Mouse (Mus musculus) gastrocnemius, adult 8-10 months (tissue): ENCODE data around the gene Dennd5a. TPM values are rescaled to one million over a fixed set of nuclear protein-coding genes. Genes with fewer than 3 reads are reported as not detected.

Experiments used
- DNase-seq, 2 experiments: peaks; one replicate each; pipeline ENCODE4 v3.0.0; 2022; ENCODE audit warnings: low spot score in 2 of 2
- total RNA-seq, 4 experiments: library from RNA; stranded (reverse); gene quantifications; 2 replicates each; pipeline ENCODE4 v1.2.4; 2022

The Dennd5a gene
- total RNA-seq, 4 experiments from 2014 or later = 41.5 to 49.6 (median 45.4) TPM

- DNase-seq = no peak
Measured at GRCm38 (mm10) chr7:109886249-109886648, 74.0 kb downstream of the Dennd5a start.

DNA sequence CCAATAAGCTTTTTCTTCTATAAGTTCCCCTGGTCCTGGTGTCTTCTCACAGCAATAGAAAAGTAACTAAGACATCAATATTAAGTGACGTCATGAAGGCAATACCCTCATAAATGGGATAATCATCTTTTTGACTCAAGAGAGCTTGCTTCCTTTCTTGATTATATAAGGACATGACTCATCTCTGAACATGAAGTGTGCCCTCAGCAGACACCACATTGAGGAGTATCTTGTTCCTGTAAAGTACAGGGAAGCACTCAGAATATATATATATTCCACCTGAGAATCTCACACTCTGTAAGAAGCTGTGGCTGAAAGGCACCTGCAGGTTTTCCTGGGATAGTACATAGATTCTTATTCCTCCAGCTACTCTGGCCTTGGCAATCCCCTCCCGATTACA, 77.7 kb downstream of the Dennd5a start:
- no peak for DNase-seq

DNA sequence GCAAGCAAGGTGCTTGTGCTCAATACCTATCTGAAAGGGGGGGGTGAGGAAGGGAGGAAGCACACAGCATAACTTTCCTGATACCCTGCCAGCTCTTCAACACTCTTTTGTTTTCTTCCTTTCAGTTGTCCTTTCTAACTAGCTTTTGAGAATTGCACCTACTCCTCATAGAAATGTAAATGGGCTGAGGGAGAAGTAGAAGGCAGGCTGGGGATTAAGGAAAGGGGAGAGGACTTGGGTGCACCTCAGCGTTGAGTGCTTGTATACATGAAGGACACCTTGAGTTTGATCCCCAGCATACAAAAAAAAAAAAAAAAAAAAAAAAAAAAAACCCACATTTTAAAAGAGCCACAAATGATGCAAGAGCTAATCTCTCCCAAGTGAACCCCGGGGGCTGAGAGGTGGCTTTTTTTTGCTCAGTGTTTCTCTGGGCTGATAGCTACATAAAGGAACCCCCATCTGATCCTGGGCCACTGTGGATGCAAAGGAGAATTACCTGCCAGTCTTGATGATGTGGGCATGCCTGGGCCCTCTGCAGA, 78.6 kb downstream of the Dennd5a start:
- DNase-seq = no peak

- DNase-seq = no peak
Measured at GRCm38 (mm10) chr7:109879158-109879557, 81.1 kb downstream of the Dennd5a start.

- no peak for DNase-seq
Measured at GRCm38 (mm10) chr7:109876085-109876484, 84.2 kb downstream of the Dennd5a start.

DNA sequence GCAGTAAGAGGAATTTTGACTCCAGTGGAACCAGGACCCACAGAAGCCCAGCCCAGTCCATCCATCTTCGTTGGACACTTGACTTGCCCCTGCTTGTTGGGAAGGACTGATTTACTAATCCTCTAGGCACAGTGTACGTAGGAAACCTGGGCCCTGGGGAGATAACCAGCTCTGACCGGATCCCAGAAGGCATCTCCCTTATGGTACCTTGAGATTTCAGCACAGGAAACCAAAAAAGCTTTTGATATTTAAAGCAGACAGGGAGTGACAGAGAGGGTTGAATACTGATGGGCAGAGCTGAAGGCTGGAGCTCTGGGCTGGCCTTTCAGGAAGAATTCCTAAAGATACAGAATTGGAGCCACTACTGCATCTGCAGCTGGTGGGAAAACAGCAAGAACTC, 84.7 kb downstream of the Dennd5a start:
- no peak for DNase-seq

DNA sequence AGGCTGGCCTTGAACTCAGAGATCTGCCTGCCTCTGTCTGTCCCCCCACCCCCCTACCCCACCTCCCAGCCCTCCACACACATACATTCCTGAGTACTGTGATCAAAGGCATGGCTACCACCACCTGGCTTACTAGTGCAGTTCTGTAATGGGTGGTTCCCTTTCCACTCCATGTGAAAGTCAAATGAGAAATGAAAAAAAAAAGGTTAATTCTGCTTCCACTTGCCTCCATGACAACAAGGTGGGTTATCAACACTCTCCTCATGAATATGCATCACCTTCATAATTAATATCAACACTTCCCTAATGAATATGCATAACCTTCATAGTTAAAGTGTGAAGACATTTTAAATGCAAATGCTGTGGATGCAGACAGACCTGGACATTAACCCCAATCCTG, 85.2 kb downstream of the Dennd5a start:
- DNase-seq = no peak

DNA sequence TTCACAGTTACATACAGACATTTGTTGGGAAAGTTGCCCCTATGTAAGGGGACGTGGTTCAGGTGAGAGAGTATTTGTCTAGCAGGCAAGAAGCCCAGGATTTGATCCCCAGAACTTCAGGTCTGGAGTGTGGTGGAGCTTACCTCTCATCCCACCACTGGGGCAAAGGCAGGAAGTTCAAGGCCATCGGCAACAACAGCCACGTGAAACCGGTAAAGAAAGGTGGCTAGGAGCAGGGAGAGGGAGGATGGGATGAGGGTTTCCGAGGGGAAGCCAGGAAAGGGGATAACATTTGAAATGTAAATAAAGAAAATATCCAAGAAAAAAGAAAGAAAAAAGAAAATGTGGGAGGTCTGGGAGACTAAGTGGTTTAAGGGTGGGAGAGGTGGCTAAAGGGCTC, 87.1 kb downstream of the Dennd5a start:
- no peak for DNase-seq

- no peak for DNase-seq
Measured at GRCm38 (mm10) chr7:109871232-109871631, 89.0 kb downstream of the Dennd5a start.

GRCm38 (mm10) chr7:109868498-109868897, 91.8 kb downstream of the Dennd5a start:
- DNase-seq = no peak

DNA sequence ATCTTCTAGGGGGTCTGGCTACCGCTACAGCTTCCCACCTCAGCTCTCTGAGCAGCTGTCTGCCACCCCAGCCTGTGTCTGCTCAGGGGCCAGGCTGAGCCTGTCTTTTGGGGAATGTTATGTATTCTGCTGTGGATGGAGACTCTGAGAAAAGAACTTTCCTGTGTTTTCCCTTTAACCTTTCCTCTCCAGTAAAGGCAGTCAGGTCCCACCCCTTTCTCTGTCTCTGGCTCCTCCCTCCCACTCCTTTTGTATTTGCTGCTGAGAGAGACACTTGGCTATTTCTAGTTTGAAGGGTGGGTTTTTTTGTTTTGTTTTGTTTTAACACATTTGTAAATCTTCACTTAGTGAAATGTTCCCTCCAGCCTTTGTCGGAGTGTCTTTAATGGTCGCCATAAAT, 93.6 kb downstream of the Dennd5a start:
- no peak for DNase-seq

- DNase-seq = no peak
Measured at GRCm38 (mm10) chr7:109865370-109866229, 94.7 kb downstream of the Dennd5a start, which contains the start of gene Scube2. Gene Scube2, minus strand, starts transcription at chr7:109865679.

DNA sequence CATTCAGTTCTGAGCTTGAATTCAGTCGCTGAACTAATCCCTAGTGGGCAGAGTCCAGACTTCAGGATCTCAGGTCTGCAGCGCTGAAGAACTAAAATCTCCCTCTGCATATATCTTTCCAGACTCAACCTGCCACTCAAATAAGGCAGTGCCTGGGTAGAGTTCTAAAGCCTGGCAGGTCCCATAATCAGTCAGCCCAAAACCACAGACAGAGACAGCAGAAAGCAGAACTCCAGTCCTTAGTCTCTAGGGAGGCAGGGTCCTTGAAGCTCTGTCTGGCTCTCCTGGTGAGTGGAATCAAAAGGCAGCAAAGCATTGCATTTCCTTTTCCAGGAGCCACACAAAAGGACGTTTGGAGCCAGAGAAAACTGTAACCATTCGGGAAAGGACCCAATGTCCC, 96.7 kb downstream of the Dennd5a start:
- no peak for DNase-seq

DNA sequence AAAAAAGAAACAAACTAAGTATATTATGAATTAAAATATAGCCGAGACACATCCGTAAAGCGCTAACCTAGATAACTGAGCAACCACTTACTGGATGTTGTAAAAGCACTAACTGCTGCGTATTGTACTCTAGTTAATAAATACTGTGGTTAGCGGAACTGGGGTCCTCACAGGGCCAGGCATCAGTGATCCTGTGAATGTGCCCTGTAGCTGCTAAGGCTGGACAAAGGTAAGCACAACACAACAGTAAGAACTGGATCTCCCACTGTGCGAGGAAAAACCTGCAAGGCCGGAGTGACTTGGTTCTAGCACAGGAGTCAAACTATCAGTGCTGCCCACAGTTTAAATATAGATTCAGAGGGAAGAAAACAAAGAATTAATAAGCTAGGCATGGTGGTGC, 100.1 kb downstream of the Dennd5a start:
- DNase-seq = no peak

GRCm38 (mm10) chr7:109859354-109859753, 100.9 kb downstream of the Dennd5a start:
- no peak for DNase-seq

DNA sequence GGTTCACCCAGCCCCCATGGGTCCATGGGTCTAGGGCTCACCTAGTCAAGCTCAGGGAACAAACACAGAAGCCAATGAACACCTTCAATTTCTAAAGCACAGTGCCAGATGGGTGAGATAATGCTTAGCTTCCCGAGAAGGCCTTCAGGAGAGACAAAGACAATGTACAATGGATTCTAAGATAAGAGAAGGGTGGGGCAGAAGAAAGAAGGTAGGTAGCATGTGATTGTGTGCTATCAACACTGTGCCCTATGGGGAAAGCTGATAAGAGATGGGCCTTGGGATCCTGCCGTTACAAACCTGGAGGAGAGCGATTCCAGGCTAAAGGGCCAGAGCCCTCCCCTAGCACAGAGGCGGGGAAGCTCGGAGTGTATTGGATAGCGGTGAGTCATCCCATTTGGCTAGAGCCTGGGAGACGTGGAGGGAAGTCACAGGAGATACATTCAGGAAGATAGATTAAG, 107.5 kb downstream of the Dennd5a start:
- no peak for DNase-seq

DNA sequence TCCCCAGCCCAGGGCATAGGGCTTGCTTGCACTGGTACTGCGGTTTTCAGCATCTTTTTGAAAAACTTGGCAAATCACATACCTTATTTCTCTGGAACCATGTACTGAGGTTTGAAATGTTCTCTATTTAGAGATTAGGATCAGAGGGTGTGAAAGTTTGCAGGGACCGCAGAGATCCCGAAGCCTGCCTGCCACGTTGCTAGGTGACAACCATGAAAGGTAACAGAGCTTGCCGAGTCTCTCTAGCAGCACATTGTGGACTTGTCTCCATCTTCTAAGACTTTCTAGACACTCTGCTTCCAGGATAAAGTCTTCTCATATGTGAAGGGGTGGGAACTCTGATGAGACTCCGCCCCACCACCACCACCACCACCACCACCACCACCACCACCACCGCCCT, 108.3 kb downstream of the Dennd5a start:
- DNase-seq = no peak

GRCm38 (mm10) chr7:109850531-109850930, 109.7 kb downstream of the Dennd5a start:
- no peak for DNase-seq

DNA sequence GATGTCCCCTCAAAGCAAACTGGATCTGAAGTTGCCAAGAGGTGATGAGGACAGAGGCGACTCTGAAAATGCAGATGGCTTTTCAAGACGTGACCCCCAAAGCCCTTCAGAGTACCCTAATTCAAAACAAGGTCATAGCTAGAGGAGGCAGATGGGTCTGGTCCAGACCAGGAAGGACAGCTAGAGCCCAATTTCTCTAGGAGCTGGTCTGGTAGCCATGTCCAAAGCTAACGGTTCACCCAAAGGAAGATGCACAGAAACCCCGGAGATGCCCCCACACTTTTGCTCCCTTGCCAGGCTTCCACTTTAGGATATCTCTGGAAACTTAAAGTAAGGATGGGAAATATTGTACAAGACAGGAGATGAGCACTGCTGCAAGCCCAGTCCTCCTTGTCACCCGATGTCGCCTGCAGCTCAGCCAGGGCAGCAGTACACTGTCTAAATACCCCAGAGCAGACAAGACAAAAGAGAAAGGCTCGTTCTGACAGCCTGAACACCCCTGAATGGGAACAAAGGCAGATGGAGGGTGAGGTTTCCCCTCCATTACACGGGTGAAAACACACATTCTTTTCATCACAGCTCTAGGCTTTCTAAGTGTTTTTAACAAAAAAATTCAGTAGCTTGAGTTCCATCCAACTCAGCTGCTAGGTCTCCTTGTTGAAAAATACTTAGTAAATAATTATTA, 110.4 kb downstream of the Dennd5a start:
- DNase-seq = no peak

GRCm38 (mm10) chr7:109848867-109849733, 111.2 kb downstream of the Dennd5a start:
- DNase-seq = no peak

DNA sequence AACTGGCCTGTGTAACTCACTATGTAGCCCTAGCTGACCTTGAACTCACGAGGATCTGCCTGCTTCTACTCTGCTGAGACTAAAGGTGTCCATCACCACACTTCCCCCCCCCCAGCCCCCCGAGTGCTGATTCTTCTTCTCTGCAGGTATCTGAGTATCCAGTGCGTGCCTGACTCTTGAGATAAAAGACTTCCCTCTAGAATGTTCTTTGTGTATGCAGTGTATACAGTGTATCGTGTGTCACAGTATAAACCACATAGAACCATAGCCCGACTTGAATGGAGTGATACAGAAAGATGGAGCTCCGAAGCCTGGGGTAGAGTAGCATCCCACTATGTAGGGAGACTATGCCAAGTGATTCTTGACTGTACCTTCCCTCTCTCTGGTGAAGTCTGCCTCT, 116.2 kb downstream of the Dennd5a start:
- DNase-seq = no peak
